Comparison of ENCODE assay signal across 12 mouse cellular contexts in genomic region chr17:73391771-73392170, GRCm38 (mm10). TPM values are rescaled to one million over a fixed set of nuclear protein-coding genes. Genes with fewer than 3 reads are reported as not detected.
DNase-seq lines count a peak whose midpoint lies in the region; ATAC-seq and TF ChIP-seq lines count a peak whose summit lies in the region.
"Had no signal": no experiment of that assay in that cellular context is flagged by ENCODE, and none has a peak within 500 bp of the region (broad histone marks: within the 10 kb centered on the region; RNA-seq: fewer than 3 reads in every experiment).

No protein-coding gene starts in this region.

- H3K4me2 ChIP-seq in hindbrain, embryonic 16.5 days (ENCODE audit: low read length): no peak overlapping the region
- H3K4me2 ChIP-seq in hindbrain, embryonic 12.5 days (replicated peaks): no peak overlapping the region
- no peak overlapping the region for H3K4me2 ChIP-seq in forebrain, embryonic 16.5 days (ENCODE audit: low read length)
- H3K4me2 ChIP-seq: liver, embryonic 13.5 days; midbrain, embryonic 12.5 days had no signal

- DNase-seq in heart, postnatal 25 days (ENCODE audit: low spot score): peak; percentile 8
- DNase-seq in right cerebral cortex, postnatal 25 days: peak; percentile 54
- no peak for DNase-seq in liver
- no peak for DNase-seq in thymus, postnatal 14 days
- no peak for DNase-seq in lung, adult 2 months
- DNase-seq: kidney, adult 9 months; liver, embryonic 13.5 days had no signal

- H3K36me3 ChIP-seq in hindbrain, embryonic 16.5 days (ENCODE audit: control insufficient read depth, insufficient read depth, low read length): no peaks in the 10 kb centered on the region
- no peaks in the 10 kb centered on the region for H3K36me3 ChIP-seq in hindbrain, embryonic 12.5 days
- no peaks in the 10 kb centered on the region for H3K36me3 ChIP-seq in forebrain, embryonic 16.5 days (ENCODE audit: control insufficient read depth, insufficient read depth)
- H3K36me3 ChIP-seq: liver, embryonic 13.5 days; midbrain, embryonic 12.5 days had no signal

- no peak overlapping the region for H3K4me3 ChIP-seq in hindbrain, embryonic 16.5 days (ENCODE audit: low read length)
- H3K4me3 ChIP-seq in hindbrain, embryonic 12.5 days: no peak overlapping the region
- H3K4me3 ChIP-seq in forebrain, embryonic 16.5 days (replicated peaks; ENCODE audit: low read length): no peak overlapping the region
- no peak overlapping the region for H3K4me3 ChIP-seq in lung, adult 2 months (replicated peaks; ENCODE audit: extremely low read depth, low read depth, low read length)
- H3K4me3 ChIP-seq: liver, embryonic 13.5 days; midbrain, embryonic 12.5 days had no signal

- H3K27ac ChIP-seq in hindbrain, embryonic 16.5 days (ENCODE audit: low read depth, low read length): no peak overlapping the region
- no peak overlapping the region for H3K27ac ChIP-seq in hindbrain, embryonic 12.5 days
- H3K27ac ChIP-seq in forebrain, embryonic 16.5 days (ENCODE audit: low read length): no peak overlapping the region
- H3K27ac ChIP-seq: liver, embryonic 13.5 days; midbrain, embryonic 12.5 days had no signal

- TF ChIP-seq POLR2A in lung, adult 2 months (IDR thresholded peaks at IDR 0.05; ENCODE audit: borderline replicate concordance, extremely low read depth, low read depth, low read length): no peak

- no peak for TF ChIP-seq CTCF in lung, adult 2 months (IDR thresholded peaks at IDR 0.05; ENCODE audit: insufficient read depth, low read length)

- WGBS in hindbrain, embryonic 16.5 days: 66% methylated on average over 4 of the region's 4 CpGs
- 86% methylated on average over 4 of the region's 4 CpGs for WGBS in hindbrain, embryonic 12.5 days
- 47% methylated on average over 4 of the region's 4 CpGs for WGBS in forebrain, embryonic 16.5 days
- 75% methylated on average over 4 of the region's 4 CpGs for WGBS in lung, adult 2 months

- intact Hi-C loops in heart, postnatal 25 days (cut with DNase I): no loop called here

- H3K9ac ChIP-seq in hindbrain, embryonic 16.5 days (ENCODE audit: low read depth, low read length): no peak overlapping the region
- no peak overlapping the region for H3K9ac ChIP-seq in hindbrain, embryonic 12.5 days
- no peak overlapping the region for H3K9ac ChIP-seq in forebrain, embryonic 16.5 days (replicated peaks; ENCODE audit: low read depth, low read length)
- H3K9ac ChIP-seq: liver, embryonic 13.5 days; midbrain, embryonic 12.5 days had no signal

- no peaks in the 10 kb centered on the region for H3K27me3 ChIP-seq in hindbrain, embryonic 16.5 days (replicated peaks; ENCODE audit: control insufficient read depth, insufficient read depth, low read length)
- no peaks in the 10 kb centered on the region for H3K27me3 ChIP-seq in hindbrain, embryonic 12.5 days
- H3K27me3 ChIP-seq in forebrain, embryonic 16.5 days (replicated peaks; ENCODE audit: control insufficient read depth, insufficient read depth, low read length): no peaks in the 10 kb centered on the region
- H3K27me3 ChIP-seq: liver, embryonic 13.5 days; midbrain, embryonic 12.5 days had no signal

- peaks cover 11% of the 10 kb centered on the region for H3K4me1 ChIP-seq in hindbrain, embryonic 16.5 days (ENCODE audit: control insufficient read depth, insufficient read depth, low read depth, low read length)
- peaks cover 4% of the 10 kb centered on the region; the same call in 1 of the 2 replicates for H3K4me1 ChIP-seq in hindbrain, embryonic 12.5 days
- H3K4me1 ChIP-seq in forebrain, embryonic 16.5 days (replicated peaks; ENCODE audit: control insufficient read depth, insufficient read depth, low read length): peaks cover 16% of the 10 kb centered on the region
- H3K4me1 ChIP-seq in lung, adult 2 months (ENCODE audit: control insufficient read depth, insufficient read depth, low read length): no peaks in the 10 kb centered on the region
- H3K4me1 ChIP-seq: liver, embryonic 13.5 days; midbrain, embryonic 12.5 days had no signal

- H3K9me3 ChIP-seq in hindbrain, embryonic 16.5 days (ENCODE audit: control insufficient read depth, low read length): no peaks in the 10 kb centered on the region
- H3K9me3 ChIP-seq in hindbrain, embryonic 12.5 days (replicated peaks): no peaks in the 10 kb centered on the region
- H3K9me3 ChIP-seq in forebrain, embryonic 16.5 days (ENCODE audit: control insufficient read depth, low read length): no peaks in the 10 kb centered on the region
- H3K9me3 ChIP-seq: liver, embryonic 13.5 days; midbrain, embryonic 12.5 days had no signal

- peak; percentile 28; the same call in 1 of the 2 replicates for ATAC-seq in hindbrain, embryonic 16.5 days
- no peak for ATAC-seq in hindbrain, embryonic 12.5 days (ENCODE audit: low FRiP score)
- ATAC-seq in forebrain, embryonic 16.5 days: peak; percentile 29; the same call in 1 of the 2 replicates

RNA-seq across cellular contexts. Expression of gene Capn13, which starts 8.9 kb away (rescaled TPM):
- 0.10 and 0.11 TPM in 2 replicates for polyA plus RNA-seq in hindbrain, embryonic 16.5 days (2015; fragmentation: Nextera tagmentation; extraction: Ambion mirVana)
- polyA plus RNA-seq in hindbrain, embryonic 12.5 days (2016; fragmentation: Nextera tagmentation; extraction: Ambion mirVana): 0.12 TPM in 1 of 2 replicates, not detected in the other
- polyA plus RNA-seq in forebrain, embryonic 16.5 days (2015; fragmentation: Nextera tagmentation; extraction: Ambion mirVana): not detected in 2 replicates
- not detected for total RNA-seq in heart, postnatal 25 days (2021)
- 0.13 and 0.58 TPM in 2 replicates for polyA plus RNA-seq in lung, adult 2 months (2012; rRNA removed)
- total RNA-seq: common myeloid progenitor, adult 5-6 weeks had no signal
- polyA plus RNA-seq: liver, embryonic 13.5 days had no signal

Comparison
In these comparisons a context has a peak if more than half of its experiments do, and no peak if none do; other contexts are left out.
1. DNase-seq: peak in heart, postnatal 25 days (single experiment) and right cerebral cortex, postnatal 25 days (single experiment); none in liver (single experiment), thymus, postnatal 14 days (single experiment) and lung, adult 2 months (single experiment).